Mouse (Mus musculus) stomach, postnatal 0 days (tissue): ENCODE measurements around the gene Hoxb6. TPM values are rescaled to one million over a fixed set of nuclear protein-coding genes. Genes with fewer than 3 reads are reported as not detected.

Source experiments
- ATAC-seq: fragments of 200-750 bp; cut with Nextera tagmentation; 2 replicates; pipeline ENCODE4 v1.8.0; 2017; ENCODE audit not compliant: low FRiP score, low TSS enrichment
- DNase-seq: peaks from one replicate; pipeline ENCODE4 v3.0.0-alpha.2; 2016; ENCODE audit warnings: low spot score
- H3K27ac ChIP-seq: fragments of 300-500 bp; sonication (generic); replicated peaks from 2 replicates; pipeline ENCODE4 v1.5.1; 2014; ENCODE audit warnings: mild to moderate bottlenecking, control low read depth
- H3K27me3 ChIP-seq: fragments of 300-500 bp; sonication (generic); 2 replicates; pipeline ENCODE4 v1.6.1; 2014; ENCODE audit warnings: low read length; ENCODE audit not compliant: control insufficient read depth, insufficient read depth
- H3K36me3 ChIP-seq: fragments of 300-500 bp; sonication (generic); 2 replicates; pipeline ENCODE4 v1.6.1; 2014; ENCODE audit warnings: low read length, mixed read lengths; ENCODE audit not compliant: control insufficient read depth, insufficient read depth
- H3K4me1 ChIP-seq: fragments of 300-500 bp; sonication (generic); replicated peaks from 2 replicates; pipeline ENCODE4 v1.6.1; 2014; ENCODE audit warnings: antibody characterized with exemption; ENCODE audit not compliant: control insufficient read depth, insufficient read depth
- H3K4me2 ChIP-seq: fragments of 300-500 bp; sonication (generic); replicated peaks from 2 replicates; pipeline ENCODE4 v1.6.1; 2014; ENCODE audit warnings: low read depth, mild to moderate bottlenecking, control low read depth, moderate library complexity
- H3K4me3 ChIP-seq: fragments of 300-500 bp; sonication (generic); 2 replicates; pipeline ENCODE4 v1.5.1; 2014; ENCODE audit warnings: low read depth, low read length, control low read depth
- H3K9ac ChIP-seq: fragments of 300-500 bp; sonication (generic); 2 replicates; pipeline ENCODE4 v1.6.1; 2014; ENCODE audit warnings: mild to moderate bottlenecking, low read length, control low read depth, mixed read lengths
- H3K9me3 ChIP-seq: fragments of 300-500 bp; sonication (generic); 2 replicates; pipeline ENCODE4 v1.6.1; 2016; ENCODE audit warnings: low read length; ENCODE audit not compliant: control insufficient read depth
- CTCF ChIP-seq: IDR thresholded peaks from 2 replicates; pipeline ENCODE4 v1.5.1; 2016; ENCODE audit warnings: antibody characterized with exemption, low read depth, mild to moderate bottlenecking, moderate library complexity
- EP300 ChIP-seq: optimal IDR thresholded peaks from 2 replicates; pipeline ENCODE3; 2016; ENCODE audit warnings: antibody characterized with exemption
- WGBS: fragments of 180-500 bp; shearing (Covaris S2); extraction: QIAGEN DNeasy Blood & Tissue Kit; methylation state at CpG from one replicate; pipeline ENCODE4 v1.1.7; 2014; 5-methylcytosine and 5-hydroxymethylcytosine counted together
- polyA plus RNA-seq: library from polyadenylated mRNA; unstranded; fragments of >200 nt; fragmentation: Nextera tagmentation; extraction: Ambion mirVana; gene quantifications from 2 replicates; pipeline ENCODE4 v1.2.1, GENCODE M21; 2015

Gene Hoxb6
- polyA plus RNA-seq, 1 experiment from 2014 or later: 7.9 TPM

- ATAC-seq (no peak), DNase-seq (no peak)
- Histone ChIP-seq H3K4me3 (peak overlapping the region; percentile 41), H3K4me1 (no peaks in the 10 kb centered on the region), H3K27me3 (peaks cover 17% of the 10 kb centered on the region), H3K4me2 (peak overlapping the region; percentile 54), H3K27ac (peak overlapping the region; percentile 40; the same call in 1 of the 2 replicates), H3K9me3 (no peaks in the 10 kb centered on the region), H3K36me3 (no peaks in the 10 kb centered on the region), H3K9ac (peak overlapping the region; percentile 48)
- TF ChIP-seq CTCF: no peak
- TF ChIP-seq EP300: no peak
- WGBS: 5% methylated on average over 30 of the region's 30 CpGs
Measured at GRCm38 (mm10) chr11:96295092-96295835, 3.0 kb downstream of the Hoxb6 start.

- H3K27me3 ChIP-seq: peaks cover 8% of the 10 kb centered on the region; the same call in 1 of the 2 replicates
- no peaks in the 10 kb centered on the region for H3K9me3 ChIP-seq
- H3K4me2 ChIP-seq: no peak overlapping the region
- H3K9ac ChIP-seq: no peak overlapping the region
- DNase-seq (no peak), ATAC-seq (no peak)
- 27% methylated on average over 2 of the region's 2 CpGs for WGBS
- H3K27ac ChIP-seq: peak overlapping the region; percentile 24; the same call in 1 of the 2 replicates
- H3K36me3 ChIP-seq: no peaks in the 10 kb centered on the region
- peak; percentile 22; the same call in 1 of the 2 replicates for TF ChIP-seq CTCF
- no peak for TF ChIP-seq EP300
- H3K4me1 ChIP-seq: no peaks in the 10 kb centered on the region
- no peak overlapping the region for H3K4me3 ChIP-seq
Measured at GRCm38 (mm10) chr11:96296997-96297396, 4.7 kb downstream of the Hoxb6 start.

DNA sequence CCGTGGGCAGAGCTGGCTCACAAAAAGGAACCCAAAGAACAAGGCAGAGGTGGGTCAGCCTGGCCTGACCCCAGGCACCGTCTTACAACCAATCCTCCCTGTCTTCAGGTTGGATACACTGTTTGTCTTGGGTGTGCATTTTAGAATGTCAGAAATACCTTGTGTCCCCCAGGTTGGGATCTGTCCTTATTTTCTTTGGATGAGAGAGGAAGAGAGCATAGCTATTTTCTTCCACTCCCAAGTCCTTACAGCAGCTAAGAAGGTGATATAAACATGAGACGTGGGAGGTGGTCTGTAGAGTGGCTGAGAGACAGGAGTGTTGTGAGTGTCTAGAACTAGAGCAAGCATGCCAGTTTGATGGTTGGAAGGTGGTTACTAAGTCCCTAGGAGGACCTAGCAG, 5.2 kb downstream of the Hoxb6 start:
- Histone ChIP-seq H3K4me3 (no peak overlapping the region), H3K4me2 (no peak overlapping the region), H3K9ac (no peak overlapping the region), H3K36me3 (no peaks in the 10 kb centered on the region), H3K9me3 (no peaks in the 10 kb centered on the region), H3K4me1 (no peaks in the 10 kb centered on the region), H3K27ac (no peak overlapping the region), H3K27me3 (peaks cover 7% of the 10 kb centered on the region; the same call in 1 of the 2 replicates)
- no peak for ATAC-seq
- WGBS: 26% methylated on average over 3 of the region's 3 CpGs
- TF ChIP-seq EP300 (no peak), CTCF (no peak)
- DNase-seq: no peak

GRCm38 (mm10) chr11:96297968-96298635, 5.8 kb downstream of the Hoxb6 start:
- peak overlapping the region; percentile 50; the same call in 1 of the 2 replicates for H3K4me2 ChIP-seq
- no peaks in the 10 kb centered on the region for H3K36me3 ChIP-seq
- ATAC-seq: no peak
- WGBS: 22% methylated on average over 11 of the region's 11 CpGs
- no peak overlapping the region for H3K27ac ChIP-seq
- peaks cover 4% of the 10 kb centered on the region; the same call in 1 of the 2 replicates for H3K27me3 ChIP-seq
- no peaks in the 10 kb centered on the region for H3K9me3 ChIP-seq
- no peak for DNase-seq
- no peak overlapping the region for H3K9ac ChIP-seq
- no peak overlapping the region for H3K4me3 ChIP-seq
- H3K4me1 ChIP-seq: no peaks in the 10 kb centered on the region
- TF ChIP-seq EP300 (no peak), CTCF (no peak)

DNA sequence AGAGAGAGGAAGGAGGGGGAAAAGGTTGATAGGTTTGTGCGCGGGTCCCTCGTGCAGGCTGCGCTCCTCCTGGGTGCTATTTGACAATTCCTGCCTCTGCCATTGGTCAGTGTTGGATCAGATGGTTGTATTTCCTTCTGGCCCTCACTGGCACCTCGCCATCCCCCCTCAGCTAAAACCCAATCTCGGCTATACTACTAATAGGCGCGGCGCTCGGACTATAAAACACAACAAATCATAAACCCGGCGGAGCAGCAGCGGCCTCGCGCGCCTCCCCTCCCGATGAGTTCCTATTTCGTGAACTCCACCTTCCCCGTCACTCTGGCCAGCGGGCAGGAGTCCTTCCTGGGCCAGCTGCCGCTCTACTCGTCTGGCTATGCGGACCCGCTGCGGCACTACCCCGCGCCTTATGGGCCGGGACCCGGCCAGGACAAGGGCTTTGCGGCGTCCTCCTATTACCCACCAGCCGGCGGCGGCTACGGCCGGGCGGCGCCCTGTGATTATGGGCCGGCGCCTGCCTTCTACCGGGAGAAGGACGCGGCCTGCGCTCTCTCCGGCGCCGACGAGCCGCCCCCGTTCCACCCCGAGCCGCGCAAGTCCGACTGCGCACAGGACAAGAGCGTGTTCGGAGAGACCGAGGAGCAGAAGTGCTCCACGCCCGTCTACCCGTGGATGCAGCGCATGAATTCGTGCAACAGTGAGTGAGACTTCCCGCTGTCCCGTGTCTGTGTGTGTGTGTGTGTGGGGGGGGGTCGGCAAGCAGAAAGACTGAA, 6.8 kb downstream of the Hoxb6 start:
- H3K36me3 ChIP-seq: no peaks in the 10 kb centered on the region
- WGBS: 1% methylated on average over 66 of the region's 66 CpGs
- peak overlapping the region; percentile 50 for H3K4me2 ChIP-seq
- DNase-seq (no peak), ATAC-seq (peak; percentile 27; the same call in 1 of the 2 replicates)
- H3K27me3 ChIP-seq: peaks cover 3% of the 10 kb centered on the region; the same call in 1 of the 2 replicates
- H3K4me1 ChIP-seq: no peaks in the 10 kb centered on the region
- peak overlapping the region; percentile 68 for H3K9ac ChIP-seq
- TF ChIP-seq EP300 (no peak), CTCF (no peak)
- H3K9me3 ChIP-seq: no peaks in the 10 kb centered on the region
- peak overlapping the region; percentile 54 for H3K4me3 ChIP-seq
- H3K27ac ChIP-seq: peak overlapping the region; percentile 84
